Mouse (Mus musculus) midbrain, embryonic 16.5 days (tissue): ENCODE results near the gene Aldh16a1. TPM values are rescaled to one million over a fixed set of nuclear protein-coding genes. Genes with fewer than 3 reads are reported as not detected.
"Not testable (repeated sequence)": the region's sequence is repeated elsewhere in the genome, so short reads cannot be mapped to it uniquely, and the experiment has no call there.

Experiments
- ATAC-seq: fragments of 200-750 bp; cut with Nextera tagmentation; 2 replicates; pipeline ENCODE4 v1.8.0; 2017; ENCODE audit warnings: moderate TSS enrichment
- H3K27ac ChIP-seq: fragments of 300-500 bp; sonication (generic); 2 replicates; pipeline ENCODE4 v1.5.1; 2014; ENCODE audit warnings: mild to moderate bottlenecking, low read length, mixed read lengths
- H3K27me3 ChIP-seq: fragments of 300-500 bp; sonication (generic); 2 replicates; pipeline ENCODE4 v1.6.1; 2014; ENCODE audit warnings: low read depth, low read length, mixed read lengths; ENCODE audit not compliant: control insufficient read depth, insufficient read depth
- H3K36me3 ChIP-seq: fragments of 300-500 bp; sonication (generic); 2 replicates; pipeline ENCODE4 v1.6.1; 2014; ENCODE audit warnings: mild to moderate bottlenecking, low read length, moderate library complexity, mixed read lengths; ENCODE audit not compliant: control insufficient read depth, insufficient read depth
- H3K4me1 ChIP-seq: fragments of 300-500 bp; sonication (generic); 2 replicates; pipeline ENCODE4 v1.6.1; 2014; ENCODE audit warnings: mild to moderate bottlenecking, low read length, mixed read lengths; ENCODE audit not compliant: control insufficient read depth, insufficient read depth
- H3K4me2 ChIP-seq: fragments of 300-500 bp; sonication (generic); 2 replicates; pipeline ENCODE4 v1.6.1; 2014; ENCODE audit warnings: mild to moderate bottlenecking, low read length, mixed read lengths
- H3K4me3 ChIP-seq: fragments of 300-500 bp; sonication (generic); 2 replicates; pipeline ENCODE4 v1.5.1; 2014; ENCODE audit warnings: low read depth, mild to moderate bottlenecking, low read length, moderate library complexity, mixed read lengths
- H3K9ac ChIP-seq: fragments of 300-500 bp; sonication (generic); 2 replicates; pipeline ENCODE4 v1.6.1; 2014; ENCODE audit warnings: low read depth, low read length, mixed read lengths
- H3K9me3 ChIP-seq: fragments of 300-500 bp; sonication (generic); replicated peaks from 2 replicates; pipeline ENCODE4 v1.6.1; 2014; ENCODE audit warnings: mild to moderate bottlenecking, low read length, mixed read lengths; ENCODE audit not compliant: control insufficient read depth, poor library complexity, severe bottlenecking
- WGBS: fragments of 180-500 bp; shearing (Covaris S2); extraction: QIAGEN DNeasy Blood & Tissue Kit; methylation state at CpG from one replicate; pipeline ENCODE4 v1.1.7; 2014; 5-methylcytosine and 5-hydroxymethylcytosine counted together
- polyA plus RNA-seq: library from polyadenylated mRNA; unstranded; fragments of >200 nt; fragmentation: Nextera tagmentation; extraction: Ambion mirVana; gene quantifications from 2 replicates; pipeline ENCODE4 v1.2.1, GENCODE M21; 2015

Gene Aldh16a1
- polyA plus RNA-seq, 1 experiment from 2014 or later: 13.7 TPM

DNA sequence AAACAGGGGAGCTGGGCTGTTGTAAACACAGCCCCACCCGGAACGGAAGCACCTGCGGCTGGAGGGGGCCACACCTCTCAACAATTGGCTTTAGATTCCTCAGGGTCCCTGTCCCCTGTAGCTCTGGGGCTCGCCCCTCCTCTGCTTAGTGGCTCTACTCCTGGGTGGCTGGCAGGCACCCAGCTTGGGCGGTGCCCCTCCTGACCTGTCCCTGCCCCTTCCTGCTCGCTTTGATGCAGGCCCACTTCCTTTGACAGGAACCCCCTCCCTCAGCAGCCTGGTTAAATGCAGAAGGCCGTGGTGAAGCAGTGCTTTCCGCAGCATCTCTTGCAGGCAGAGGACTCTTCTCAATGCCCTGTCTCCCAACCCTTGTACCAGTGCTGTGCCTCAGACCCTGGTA lies 33.0 kb downstream of the Aldh16a1 start:
- 71% methylated on average over 7 of the region's 8 CpGs for WGBS
- H3K4me1 ChIP-seq: peaks cover 26% of the 10 kb centered on the region
- H3K4me2 ChIP-seq: no peak overlapping the region
- H3K27me3 ChIP-seq: no peaks in the 10 kb centered on the region
- no peak overlapping the region for H3K9ac ChIP-seq
- ATAC-seq: no peak
- no peak overlapping the region for H3K27ac ChIP-seq
- no peak overlapping the region for H3K4me3 ChIP-seq
- H3K36me3 ChIP-seq: peaks cover 45% of the 10 kb centered on the region
- H3K9me3 ChIP-seq: no peaks in the 10 kb centered on the region

DNA sequence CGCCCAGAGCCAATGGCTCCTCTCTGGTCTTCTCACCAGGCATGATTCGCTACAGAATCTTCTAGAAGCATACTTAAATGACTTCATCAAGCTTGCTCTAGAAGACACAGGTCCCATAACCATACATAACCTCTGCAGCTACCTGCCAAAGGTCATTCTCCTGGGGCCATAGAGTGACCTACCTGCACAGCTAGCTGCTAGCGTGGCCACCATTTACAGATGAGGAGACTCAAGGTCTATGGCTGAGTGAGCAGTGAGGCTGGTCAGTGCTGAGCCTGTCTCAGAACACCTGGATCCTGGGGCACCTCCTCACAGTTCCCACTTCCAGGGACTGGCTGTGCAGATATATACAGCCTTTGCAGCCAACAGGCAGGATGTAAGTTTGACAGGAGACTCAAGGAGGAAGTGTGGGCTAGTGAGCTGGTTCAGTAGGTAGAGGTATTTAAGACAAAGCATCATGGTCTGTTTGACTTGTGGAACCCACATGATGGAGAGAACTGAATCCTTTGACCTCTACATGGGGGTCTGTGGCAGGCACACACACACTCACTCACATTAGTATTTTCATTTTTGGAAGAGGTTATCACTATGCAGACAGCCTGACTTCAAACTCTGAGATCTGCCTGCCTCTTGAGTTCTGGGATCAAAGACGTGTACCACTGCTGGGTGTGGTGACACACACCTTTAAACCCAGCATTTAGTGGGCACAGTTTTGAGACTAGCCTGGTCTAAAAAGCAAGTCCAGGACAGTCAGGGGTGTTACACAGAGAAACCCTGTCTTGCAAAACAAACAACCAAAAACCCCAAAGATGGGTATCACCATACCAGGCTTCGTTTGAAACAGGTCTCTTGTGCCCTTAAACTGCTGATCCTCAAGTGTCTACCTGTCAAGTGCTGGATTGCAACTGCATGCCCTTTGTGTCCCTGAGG lies 34.3 kb downstream of the Aldh16a1 start:
- Histone ChIP-seq H3K27ac (no peak overlapping the region), H3K4me3 (no peak overlapping the region), H3K36me3 (peaks cover 31% of the 10 kb centered on the region), H3K9me3 (no peaks in the 10 kb centered on the region), H3K4me2 (no peak overlapping the region), H3K9ac (no peak overlapping the region), H3K27me3 (no peaks in the 10 kb centered on the region), H3K4me1 (peaks cover 19% of the 10 kb centered on the region)
- 86% methylated on average over 5 of the region's 5 CpGs for WGBS
- no peak for ATAC-seq

DNA sequence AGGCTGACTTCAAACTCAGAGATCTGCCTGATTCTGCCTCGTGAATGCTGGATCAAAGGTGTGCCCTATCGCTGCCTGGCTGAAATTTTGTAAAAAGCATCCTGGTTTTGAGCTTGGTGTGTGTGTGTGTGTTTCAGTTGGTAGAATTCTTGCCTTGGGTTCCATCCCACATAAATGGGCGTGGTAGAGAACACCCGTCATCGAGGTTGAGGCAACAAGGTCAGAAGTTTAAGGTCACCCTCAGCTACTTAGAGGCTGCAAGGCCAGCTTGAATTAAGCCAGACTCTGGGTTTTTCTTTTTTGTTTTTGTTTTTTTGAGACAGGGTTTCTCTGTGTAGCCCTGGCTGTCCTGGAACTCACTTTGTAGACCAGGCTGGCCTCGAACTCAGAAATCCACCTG lies 36.0 kb downstream of the Aldh16a1 start:
- Histone ChIP-seq H3K27me3 (no peaks in the 10 kb centered on the region), H3K9me3 (no peaks in the 10 kb centered on the region), H3K36me3 (peaks cover 31% of the 10 kb centered on the region), H3K27ac (no peak overlapping the region), H3K9ac (no peak overlapping the region), H3K4me1 (peaks cover 13% of the 10 kb centered on the region), H3K4me2 (no peak overlapping the region), H3K4me3 (no peak overlapping the region)
- no peak for ATAC-seq
- 91% methylated on average over 6 of the region's 6 CpGs for WGBS

DNA sequence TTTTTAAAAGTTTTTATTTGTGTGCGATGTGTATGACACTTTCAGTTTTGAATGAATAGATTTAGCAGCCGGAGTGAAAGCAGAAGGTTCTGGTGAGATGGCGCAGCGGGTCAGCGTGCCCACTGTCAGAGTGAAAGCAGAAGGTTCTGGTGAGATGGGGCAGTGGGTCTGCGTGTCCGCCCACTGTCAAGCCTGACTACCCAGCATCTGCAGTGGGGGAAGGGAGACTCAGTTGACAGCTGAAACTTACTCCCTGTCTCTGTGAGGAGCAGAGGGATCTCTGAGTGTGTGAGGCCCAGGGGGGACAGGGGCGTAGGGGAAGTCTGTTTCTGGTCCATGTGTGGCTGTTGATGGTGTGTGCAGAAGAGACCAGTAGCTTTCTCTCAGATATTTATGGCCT lies 36.8 kb downstream of the Aldh16a1 start:
- Histone ChIP-seq H3K36me3 (peaks cover 28% of the 10 kb centered on the region), H3K4me1 (peaks cover 6% of the 10 kb centered on the region; the same call in 1 of the 2 replicates), H3K9ac (no peak overlapping the region), H3K4me2 (no peak overlapping the region), H3K27ac (no peak overlapping the region), H3K4me3 (no peak overlapping the region), H3K9me3 (no peaks in the 10 kb centered on the region), H3K27me3 (no peaks in the 10 kb centered on the region)
- no peak for ATAC-seq
- WGBS: 82% methylated on average over 8 of the region's 8 CpGs

DNA sequence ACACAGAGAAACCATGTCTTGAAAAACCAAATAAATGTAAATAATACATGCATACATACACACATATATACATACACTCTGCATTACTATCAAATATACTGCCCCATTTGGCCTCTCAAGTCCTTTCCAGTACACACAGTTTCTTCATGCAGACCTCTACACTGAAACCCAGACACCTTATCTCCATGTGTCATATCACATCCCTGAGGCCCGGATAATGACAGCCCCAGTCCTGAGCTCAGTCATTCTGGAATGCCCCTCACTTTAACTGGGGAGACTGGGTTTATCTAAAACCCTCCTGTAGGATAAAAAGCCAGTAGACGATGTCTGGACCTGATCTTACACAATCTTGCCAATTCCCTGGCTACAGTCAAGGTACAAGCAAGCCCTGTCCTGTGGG lies 40.9 kb downstream of the Aldh16a1 start:
- no peak for ATAC-seq
- H3K4me2 ChIP-seq: no peak overlapping the region
- no peak overlapping the region for H3K9ac ChIP-seq
- 92% methylated on average over 2 of the region's 2 CpGs for WGBS
- H3K36me3 ChIP-seq: no peaks in the 10 kb centered on the region
- H3K4me1 ChIP-seq: no peaks in the 10 kb centered on the region
- H3K27ac ChIP-seq: no peak overlapping the region
- no peak overlapping the region for H3K4me3 ChIP-seq
- no peaks in the 10 kb centered on the region for H3K27me3 ChIP-seq
- no peaks in the 10 kb centered on the region for H3K9me3 ChIP-seq

DNA sequence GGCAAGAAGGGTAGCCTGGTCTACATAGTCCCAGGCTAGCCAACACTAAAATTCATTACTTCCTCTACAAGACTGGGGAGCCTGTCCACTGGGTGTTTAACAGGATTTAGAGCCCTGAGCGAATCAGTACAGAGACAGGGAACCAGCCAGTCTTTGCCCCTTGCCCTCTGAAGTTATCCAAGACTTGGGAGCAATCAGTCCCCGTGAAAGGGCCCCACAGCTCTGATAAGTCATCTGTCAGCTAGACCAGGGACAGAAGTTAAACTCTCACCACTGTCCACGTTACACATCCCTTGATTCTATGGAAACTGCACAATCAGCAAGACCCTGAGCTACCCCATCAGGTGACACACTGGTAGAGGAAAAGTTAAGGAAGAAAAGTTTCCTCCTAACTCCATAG lies 41.9 kb downstream of the Aldh16a1 start:
- H3K9ac ChIP-seq: no peak overlapping the region
- no peak overlapping the region for H3K4me2 ChIP-seq
- 64% methylated on average over 3 of the region's 3 CpGs for WGBS
- no peaks in the 10 kb centered on the region for H3K9me3 ChIP-seq
- H3K36me3 ChIP-seq: no peaks in the 10 kb centered on the region
- no peak overlapping the region for H3K27ac ChIP-seq
- ATAC-seq: no peak
- H3K27me3 ChIP-seq: no peaks in the 10 kb centered on the region
- H3K4me3 ChIP-seq: no peak overlapping the region
- H3K4me1 ChIP-seq: no peaks in the 10 kb centered on the region

DNA sequence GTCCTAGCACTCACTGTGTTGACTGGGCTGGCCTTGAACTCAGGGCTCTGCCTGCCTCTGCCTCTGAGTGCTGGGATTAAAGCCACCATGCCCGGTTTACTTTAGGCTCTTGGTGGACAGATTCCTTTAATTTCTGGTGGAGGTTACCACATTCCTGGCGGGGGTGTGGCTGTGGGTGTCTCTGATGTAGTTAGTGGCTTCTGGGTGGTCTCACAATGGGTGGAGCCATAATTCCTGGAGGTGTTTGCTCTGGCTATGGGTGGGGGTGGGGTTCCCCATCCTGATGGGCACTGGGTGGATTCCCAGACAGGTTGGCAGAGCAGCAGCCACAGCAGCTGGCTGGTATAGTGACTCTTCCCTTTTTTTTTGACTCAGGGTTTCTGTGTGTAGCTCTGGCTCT lies 42.4 kb downstream of the Aldh16a1 start:
- H3K9me3 ChIP-seq: no peaks in the 10 kb centered on the region
- no peaks in the 10 kb centered on the region for H3K27me3 ChIP-seq
- no peak overlapping the region for H3K27ac ChIP-seq
- 75% methylated on average over 2 of the region's 2 CpGs for WGBS
- no peak overlapping the region for H3K4me2 ChIP-seq
- no peak overlapping the region for H3K4me3 ChIP-seq
- no peak overlapping the region for H3K9ac ChIP-seq
- no peaks in the 10 kb centered on the region for H3K4me1 ChIP-seq
- no peaks in the 10 kb centered on the region for H3K36me3 ChIP-seq
- ATAC-seq: no peak

DNA sequence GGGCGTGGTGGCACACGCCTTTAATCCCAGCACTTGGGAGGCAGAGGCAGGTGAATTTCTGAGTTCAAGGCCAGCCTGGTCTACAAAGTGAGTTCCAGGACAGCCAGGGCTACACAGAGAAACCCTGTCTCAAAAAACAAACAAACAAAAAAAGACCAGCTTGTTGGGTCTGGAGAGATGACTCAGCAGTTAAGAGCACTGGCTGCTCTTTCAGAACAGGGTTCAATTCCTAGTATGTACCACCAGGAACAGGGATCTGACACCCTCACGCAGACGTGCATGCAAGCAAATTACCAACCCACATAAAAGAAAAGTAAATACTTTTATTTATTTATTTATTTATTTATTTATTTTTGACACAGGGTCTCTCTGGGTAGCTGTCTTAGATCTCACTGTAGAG lies 44.3 kb downstream of the Aldh16a1 start:
- ATAC-seq, H3K4me2 ChIP-seq, H3K27me3 ChIP-seq: not testable (repeated sequence)

DNA sequence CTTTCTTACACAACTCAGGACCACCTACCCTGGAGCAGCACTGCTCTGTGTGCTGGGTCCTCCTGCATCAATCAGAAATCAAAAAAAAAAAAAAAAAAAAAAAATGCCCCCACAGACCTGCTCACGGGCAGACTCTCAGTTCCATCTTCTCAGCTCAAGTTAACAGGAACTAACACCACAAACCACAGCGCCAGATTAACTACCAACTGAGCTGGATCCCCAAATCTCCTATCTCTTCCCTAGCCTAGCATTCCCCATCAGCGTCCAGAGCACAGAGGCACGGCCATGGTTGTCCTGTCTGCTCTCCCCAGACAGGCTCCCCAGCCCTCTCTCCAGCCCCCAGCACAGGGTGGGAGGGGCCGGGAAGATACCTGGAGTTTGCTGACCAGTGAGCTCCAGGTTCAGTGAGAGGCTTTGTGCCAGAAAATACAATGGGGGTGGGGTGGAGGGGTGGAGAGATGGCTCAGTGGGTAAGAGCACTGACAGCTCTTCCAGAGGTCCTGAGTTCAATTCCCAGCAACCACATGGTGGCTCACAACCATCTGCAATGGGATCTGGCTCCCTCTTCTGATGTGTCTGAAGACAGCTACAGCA lies 47.2 kb downstream of the Aldh16a1 start:
- Histone ChIP-seq H3K4me3 (no peak overlapping the region), H3K4me2 (no peak overlapping the region), H3K9ac (no peak overlapping the region), H3K27ac (no peak overlapping the region), H3K27me3 (no peaks in the 10 kb centered on the region), H3K4me1 (no peaks in the 10 kb centered on the region), H3K9me3 (no peaks in the 10 kb centered on the region), H3K36me3 (no peaks in the 10 kb centered on the region)
- ATAC-seq: no peak
- 49% methylated on average over 5 of the region's 5 CpGs for WGBS

More for the DNA sequence above, 44.3 kb downstream of the Aldh16a1 start:
- not testable (repeated sequence) for H3K27ac ChIP-seq, H3K9me3 ChIP-seq, H3K4me3 ChIP-seq, H3K4me1 ChIP-seq, H3K9ac ChIP-seq, H3K36me3 ChIP-seq
- WGBS: 96% methylated on average over 4 of the region's 4 CpGs
